Mouse (Mus musculus) limb, embryonic 12.5 days (tissue): Measurements from ENCODE around the gene Gm9745. TPM values are rescaled to one million over a fixed set of nuclear protein-coding genes. Genes with fewer than 3 reads are reported as not detected.

Source experiments
- microRNA-seq: library from miRNA; unstranded; fragments of <30 nt; microRNA quantifications from one replicate; pipeline ENCODE4, GENCODE M21; 2017
- polyA plus RNA-seq: library from polyadenylated mRNA; unstranded; fragments of >200 nt; fragmentation: Nextera tagmentation; extraction: Ambion mirVana; gene quantifications from 2 replicates; pipeline ENCODE4 v1.2.1, GENCODE M21; 2016

The Gm9745 gene
- polyA plus RNA-seq, 1 experiment from 2014 or later: not detected

Small RNAs within 50 kb of the gene (microRNA-seq; reads per million reads assigned to microRNA genes)
- gene Gm22750: not detected

Other genes starting within 250 kb of the Gm9745 start
- gene Wdr37, start 76.3 kb downstream of the Gm9745 start, polyA plus RNA-seq: 31.0 and 31.2 TPM in 2 replicates
- gene Idi1, start 62.7 kb downstream of the Gm9745 start, polyA plus RNA-seq: 75.6 and 81.8 TPM in 2 replicates
- not detected in 2 replicates for gene Idi2, start 4.6 kb upstream of the Gm9745 start, polyA plus RNA-seq
- gene Gtpbp4, start 47.9 kb upstream of the Gm9745 start, polyA plus RNA-seq: 89.9 and 91.5 TPM in 2 replicates
- gene Larp4b, start 145.7 kb upstream of the Gm9745 start, polyA plus RNA-seq: 32.2 and 35.0 TPM in 2 replicates